Mouse (Mus musculus): Measurements from ENCODE around the gene Igf1. TPM values are rescaled to one million over a fixed set of nuclear protein-coding genes. Genes with fewer than 3 reads are reported as not detected.

Gene Igf1
- total RNA-seq, 2 experiments from 2014 or later: 7.1 to 8.6 TPM

- no peak for DNase-seq (ENCODE audit: extremely low spot score in 1 of 2, low spot score in 1 of 2)
These were observed 36.5 kb downstream of the Igf1 start for GRCm38 (mm10) chr10:87894461-87895120.

GRCm38 (mm10) chr10:87895351-87895750 is 37.3 kb downstream of the Igf1 start:
- no peak for DNase-seq (ENCODE audit: extremely low spot score in 1 of 2, low spot score in 1 of 2)

- no peak for DNase-seq (ENCODE audit: extremely low spot score in 1 of 2, low spot score in 1 of 2)
These were observed 39.3 kb downstream of the Igf1 start for GRCm38 (mm10) chr10:87897331-87897730.

GRCm38 (mm10) chr10:87898826-87899225 is 40.8 kb downstream of the Igf1 start:
- no peak for DNase-seq (ENCODE audit: extremely low spot score in 1 of 2, low spot score in 1 of 2)

- no peak for DNase-seq (ENCODE audit: extremely low spot score in 1 of 2, low spot score in 1 of 2)
These were observed 43.9 kb downstream of the Igf1 start for GRCm38 (mm10) chr10:87901916-87902315.

- DNase-seq (ENCODE audit: extremely low spot score in 1 of 2, low spot score in 1 of 2): no peak
These were observed 46.3 kb downstream of the Igf1 start for GRCm38 (mm10) chr10:87904324-87904723.

- no peak for DNase-seq (ENCODE audit: extremely low spot score in 1 of 2, low spot score in 1 of 2)
These were observed 47.0 kb downstream of the Igf1 start for GRCm38 (mm10) chr10:87905087-87905486.

GRCm38 (mm10) chr10:87906121-87906520 is 48.1 kb downstream of the Igf1 start:
- DNase-seq (ENCODE audit: extremely low spot score in 1 of 2, low spot score in 1 of 2): no peak

- DNase-seq (ENCODE audit: extremely low spot score in 1 of 2, low spot score in 1 of 2): no peak
These were observed 48.8 kb downstream of the Igf1 start for GRCm38 (mm10) chr10:87906757-87907307.

GRCm38 (mm10) chr10:87913852-87914251 is 55.8 kb downstream of the Igf1 start:
- DNase-seq (ENCODE audit: extremely low spot score in 1 of 2, low spot score in 1 of 2): no peak

- DNase-seq (ENCODE audit: extremely low spot score in 1 of 2, low spot score in 1 of 2): no peak
These were observed 56.9 kb downstream of the Igf1 start for GRCm38 (mm10) chr10:87914932-87915331.

GRCm38 (mm10) chr10:87915782-87916181 is 57.7 kb downstream of the Igf1 start:
- no peak for DNase-seq (ENCODE audit: extremely low spot score in 1 of 2, low spot score in 1 of 2)

- DNase-seq (ENCODE audit: extremely low spot score in 1 of 2, low spot score in 1 of 2): no peak
These were observed 64.2 kb downstream of the Igf1 start for GRCm38 (mm10) chr10:87922263-87922662.

- DNase-seq (ENCODE audit: extremely low spot score in 1 of 2, low spot score in 1 of 2): no peak
These were observed 68.5 kb downstream of the Igf1 start for GRCm38 (mm10) chr10:87926564-87926963.

- DNase-seq (ENCODE audit: extremely low spot score in 1 of 2, low spot score in 1 of 2): peak; percentile 14 to 26
These were observed 69.1 kb downstream of the Igf1 start for GRCm38 (mm10) chr10:87927131-87927609.

- DNase-seq (ENCODE audit: extremely low spot score in 1 of 2, low spot score in 1 of 2): no peak
These were observed 90.1 kb downstream of the Igf1 start for GRCm38 (mm10) chr10:87948192-87948591.

GRCm38 (mm10) chr10:87971536-87971935 is 113.5 kb downstream of the Igf1 start:
- DNase-seq (ENCODE audit: extremely low spot score in 1 of 2, low spot score in 1 of 2): peak in 1 of 2 experiments; percentile 3

GRCm38 (mm10) chr10:87973911-87974631 is 116.0 kb downstream of the Igf1 start:
- DNase-seq (ENCODE audit: extremely low spot score in 1 of 2, low spot score in 1 of 2): no peak

- DNase-seq (ENCODE audit: extremely low spot score in 1 of 2, low spot score in 1 of 2): no peak
These were observed 127.3 kb downstream of the Igf1 start for GRCm38 (mm10) chr10:87985375-87985774.

GRCm38 (mm10) chr10:87986201-87986600 is 128.1 kb downstream of the Igf1 start:
- no peak for DNase-seq (ENCODE audit: extremely low spot score in 1 of 2, low spot score in 1 of 2)

All from layer of hippocampus, postnatal 25 days (tissue).